Mouse (Mus musculus) B cell, adult 2 months (primary cell): ENCODE data around the gene Klrb1c.
"Not testable (repeated sequence)": the region's sequence is repeated elsewhere in the genome, so short reads cannot be mapped to it uniquely, and the experiment has no call there.

Experiments used
- DNase-seq, 2 experiments: peaks; one replicate each; pipeline ENCODE4 v3.0.0; 2022

Gene Klrb1c

GRCm38 (mm10) chr6:128789115-128789514, at the start of gene Klrb1c:
TSS of gene Klrb1c (minus strand) at chr6:128789215.
- DNase-seq: no peak

GRCm38 (mm10) chr6:128837454-128838341, 48.7 kb upstream of the Klrb1c start:
- DNase-seq: no peak

- peak in 1 of 2 experiments; percentile 26 for DNase-seq
Observed at GRCm38 (mm10) chr6:128836955-128837334, 47.9 kb upstream of the Klrb1c start.

- DNase-seq: no peak
Observed at GRCm38 (mm10) chr6:128836191-128836954, 47.4 kb upstream of the Klrb1c start.

- no peak for DNase-seq
Observed at GRCm38 (mm10) chr6:128835571-128835970, 46.6 kb upstream of the Klrb1c start.

- peak; percentile 14 to 20 for DNase-seq
Observed at GRCm38 (mm10) chr6:128833046-128833445, 44.0 kb upstream of the Klrb1c start.

- no peak for DNase-seq
Observed at GRCm38 (mm10) chr6:128829837-128830236, 40.8 kb upstream of the Klrb1c start.

- no peak for DNase-seq
Observed at GRCm38 (mm10) chr6:128826781-128827180, 37.8 kb upstream of the Klrb1c start.

GRCm38 (mm10) chr6:128826132-128826531, 37.1 kb upstream of the Klrb1c start, which contains the start of the genes Gm44511 and Klrb1b:
TSS of gene Gm44511 (minus strand) at chr6:128826315.
TSS of gene Klrb1b (minus strand) at chr6:128826331.
- DNase-seq: no peak

GRCm38 (mm10) chr6:128818083-128818802, 29.2 kb upstream of the Klrb1c start:
- no peak for DNase-seq

GRCm38 (mm10) chr6:128808532-128808931, 19.5 kb upstream of the Klrb1c start:
- DNase-seq: peak; percentile 60 to 72

- peak; percentile 37 to 50 for DNase-seq
Observed at GRCm38 (mm10) chr6:128807021-128807420, 18.0 kb upstream of the Klrb1c start.

GRCm38 (mm10) chr6:128804823-128805640, 16.0 kb upstream of the Klrb1c start:
- DNase-seq: peak; percentile 76 to 78

- peak; percentile 96 to 97 for DNase-seq
Observed at GRCm38 (mm10) chr6:128802999-128803857, 14.2 kb upstream of the Klrb1c start.

GRCm38 (mm10) chr6:128802557-128802956, 13.5 kb upstream of the Klrb1c start:
- no peak for DNase-seq

- DNase-seq: not testable (repeated sequence)
Observed at GRCm38 (mm10) chr6:128800696-128801095, 11.7 kb upstream of the Klrb1c start.

- DNase-seq: no peak
Observed at GRCm38 (mm10) chr6:128799896-128800270, 10.9 kb upstream of the Klrb1c start.

GRCm38 (mm10) chr6:128799144-128799895, 10.3 kb upstream of the Klrb1c start:
- peak; percentile 90 for DNase-seq

- DNase-seq: peak; percentile 85 to 86
Observed at GRCm38 (mm10) chr6:128798772-128799143, 9.7 kb upstream of the Klrb1c start.
